Mouse (Mus musculus): ENCODE measurements around the gene Tmem168. TPM values are rescaled to one million over a fixed set of nuclear protein-coding genes. Genes with fewer than 3 reads are reported as not detected.

Gene Tmem168
- polyA plus RNA-seq, 1 experiment from 2014 or later, result 38.7 TPM

DNA sequence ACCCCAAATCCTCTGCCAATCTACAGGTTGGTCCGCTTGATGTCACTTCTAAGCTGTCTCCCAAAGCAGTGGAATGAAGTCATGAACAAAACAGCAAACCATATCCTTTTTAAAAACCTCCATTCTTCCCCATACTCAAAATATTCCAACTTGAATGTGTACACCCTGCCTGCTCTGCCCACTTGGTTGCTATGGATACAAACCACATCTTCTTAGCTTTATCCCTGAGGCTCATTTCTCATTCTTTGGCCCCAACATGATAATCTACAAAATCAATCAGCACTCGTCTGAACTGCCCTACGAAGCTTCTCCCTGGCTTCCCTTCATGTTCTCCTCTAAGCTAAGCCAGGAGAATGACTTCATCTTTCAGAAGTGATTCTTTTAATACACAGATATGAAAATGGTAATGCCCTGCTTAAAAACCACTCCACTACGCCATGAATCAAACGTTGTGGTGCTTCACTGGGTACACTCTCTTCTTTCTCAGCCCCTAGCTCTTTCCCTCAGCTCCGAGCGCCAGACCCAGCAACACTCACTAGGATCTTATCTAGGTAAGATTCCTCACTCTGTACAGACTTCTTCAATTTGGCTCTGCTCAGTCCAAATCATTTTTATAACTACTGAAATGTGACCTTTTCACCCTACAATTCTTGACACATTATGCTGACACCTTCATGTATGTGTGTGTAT lies 70.5 kb downstream of the Tmem168 start:
- no peaks in the 10 kb centered on the region for H3K4me1 ChIP-seq (ENCODE audit: control insufficient read depth, insufficient read depth, low read length)
- no peaks in the 10 kb centered on the region for H3K27me3 ChIP-seq (ENCODE audit: control insufficient read depth, insufficient read depth, low read length)
- no peak for ATAC-seq (ENCODE audit: insufficient read depth, low FRiP score)
- no peaks in the 10 kb centered on the region for H3K9me3 ChIP-seq (replicated peaks; ENCODE audit: control insufficient read depth, low read length)
- H3K4me3 ChIP-seq (replicated peaks; ENCODE audit: low read length), result no peak overlapping the region
- H3K36me3 ChIP-seq (ENCODE audit: control insufficient read depth, insufficient read depth, low read length), result no peaks in the 10 kb centered on the region
- H3K4me2 ChIP-seq (ENCODE audit: low read depth, low read length), result no peak overlapping the region
- no peak overlapping the region for H3K9ac ChIP-seq (ENCODE audit: low read length)
- no peak overlapping the region for H3K27ac ChIP-seq (ENCODE audit: low read length)
- WGBS, result 73% methylated on average over 7 of the region's 7 CpGs

Other genes starting within 250 kb of the Tmem168 start
- 9.6 and 10.6 TPM in 2 replicates for gene Bmt2, start 69.9 kb upstream of the Tmem168 start, polyA plus RNA-seq (2015; fragmentation: Nextera tagmentation; extraction: Ambion mirVana)
- gene Gpr85, start 231.8 kb upstream of the Tmem168 start, polyA plus RNA-seq (2015; fragmentation: Nextera tagmentation; extraction: Ambion mirVana), result 2.9 and 3.0 TPM in 2 replicates

Data from stomach, embryonic 16.5 days (tissue).